In genomic region chr7:35395734-35396456, GRCm38 (mm10) we compare ENCODE assay signal across 9 mouse cellular contexts. TPM values are rescaled to one million over a fixed set of nuclear protein-coding genes. Genes with fewer than 3 reads are reported as not detected.
DNase-seq lines count a peak whose midpoint lies in the region; ATAC-seq and TF ChIP-seq lines count a peak whose summit lies in the region.
"Had no signal": no experiment of that assay in that cellular context is flagged by ENCODE, and none has a peak within 500 bp of the region (broad histone marks: within the 10 kb centered on the region; RNA-seq: fewer than 3 reads in every experiment).

No protein-coding gene starts in this region.

- H3K27ac ChIP-seq in heart, adult 2 months = no peak overlapping the region; the same call in 1 of the 2 replicates
- no peak overlapping the region for H3K27ac ChIP-seq in ES-Bruce4 (ENCODE audit: insufficient read depth, low read length)
- peak overlapping the region; percentile 71 for H3K27ac ChIP-seq in liver, embryonic 16.5 days (ENCODE audit: low read length)

- peak overlapping the region; percentile 30 for H3K9ac ChIP-seq in heart, adult 2 months (ENCODE audit: low read depth, low read length)
- peak overlapping the region; percentile 74 for H3K9ac ChIP-seq in ES-Bruce4 (ENCODE audit: low read depth, poor library complexity, severe bottlenecking)
- H3K9ac ChIP-seq in liver, embryonic 16.5 days (ENCODE audit: low read depth, low read length) = peak overlapping the region; percentile 79

- DNase-seq in heart, adult 2 months = no peak
- no peak for DNase-seq in heart, postnatal 36 days
- DNase-seq in embryo, embryonic 10 days (ENCODE audit: low spot score) = peak; percentile 22
- peak; percentile 14 to 33 for DNase-seq in heart, postnatal 10 days
- peak; percentile 4 for DNase-seq in telencephalon, adult 2 months (ENCODE audit: low read depth, low spot score)
- DNase-seq in urinary bladder, postnatal 4 days (ENCODE audit: low spot score in 2 of 2) = no peak

- H3K79me2 ChIP-seq in heart, adult 2 months (replicated peaks; ENCODE audit: control insufficient read depth, insufficient read depth, low read length) = no peaks in the 10 kb centered on the region

- H3K9me3 ChIP-seq in ES-Bruce4 (replicated peaks; ENCODE audit: control insufficient read depth, insufficient read depth, low read length, poor library complexity, severe bottlenecking) = no peaks in the 10 kb centered on the region
- H3K9me3 ChIP-seq in liver, embryonic 16.5 days (replicated peaks; ENCODE audit: control insufficient read depth, low read length) = no peaks in the 10 kb centered on the region

- peaks cover 4% of the 10 kb centered on the region; the same call in 1 of the 2 replicates for H3K4me1 ChIP-seq in heart, adult 2 months (ENCODE audit: control insufficient read depth, insufficient read depth, low read length)
- no peaks in the 10 kb centered on the region for H3K4me1 ChIP-seq in ES-Bruce4 (ENCODE audit: control insufficient read depth, insufficient read depth, low read length)
- H3K4me1 ChIP-seq in liver, embryonic 16.5 days (ENCODE audit: control insufficient read depth, low read depth, low read length) = peaks cover 19% of the 10 kb centered on the region

- no peaks in the 10 kb centered on the region for H3K36me3 ChIP-seq in heart, adult 2 months (ENCODE audit: control insufficient read depth, insufficient read depth, low read length)
- no peaks in the 10 kb centered on the region for H3K36me3 ChIP-seq in ES-Bruce4 (ENCODE audit: control insufficient read depth, insufficient read depth, low read length, poor library complexity, severe bottlenecking)
- peaks cover 14% of the 10 kb centered on the region for H3K36me3 ChIP-seq in liver, embryonic 16.5 days (ENCODE audit: control insufficient read depth, insufficient read depth)

- TF ChIP-seq POLR2A in heart, adult 2 months (IDR thresholded peaks at IDR 0.05; ENCODE audit: insufficient read depth, low read depth, low read length) = no peak
- no peak for TF ChIP-seq POLR2A in ES-Bruce4 (IDR thresholded peaks at IDR 0.05; ENCODE audit: insufficient read depth, low read length)

- H3K27me3 ChIP-seq in heart, adult 2 months (ENCODE audit: control insufficient read depth, insufficient read depth, low read length) = no peaks in the 10 kb centered on the region
- H3K27me3 ChIP-seq in ES-Bruce4 (ENCODE audit: control insufficient read depth, insufficient read depth, low read length, poor library complexity, severe bottlenecking) = no peaks in the 10 kb centered on the region
- no peaks in the 10 kb centered on the region for H3K27me3 ChIP-seq in liver, embryonic 16.5 days (ENCODE audit: control insufficient read depth, insufficient read depth, low read depth, low read length)

- H3K4me2 ChIP-seq in liver, embryonic 16.5 days (ENCODE audit: low read depth, low read length) = peak overlapping the region; percentile 79

- peak overlapping the region; percentile 94 for H3K4me3 ChIP-seq in heart, adult 2 months
- peak overlapping the region; percentile 100 for H3K4me3 ChIP-seq in ES-Bruce4 (ENCODE audit: low read depth, low read length)
- peak overlapping the region; percentile 86 for H3K4me3 ChIP-seq in liver, embryonic 16.5 days (ENCODE audit: low read depth, low read length)

- TF ChIP-seq CTCF in heart, adult 2 months (IDR thresholded peaks at IDR 0.05) = no peak
- TF ChIP-seq CTCF in ES-Bruce4 (IDR thresholded peaks at IDR 0.05; ENCODE audit: low read depth, low read length) = no peak

- no peak for TF ChIP-seq EP300 in heart, adult 2 months (IDR thresholded peaks at IDR 0.05; ENCODE audit: insufficient read depth, low read depth, low read length)
- TF ChIP-seq EP300 in ES-Bruce4 (IDR thresholded peaks at IDR 0.05; ENCODE audit: insufficient read depth, low read depth, low read length) = no peak

- 11% methylated on average over 17 of the region's 17 CpGs for WGBS in heart, adult 2 months
- WGBS in liver, embryonic 16.5 days (ENCODE audit: insufficient replicate concordance) = 3% methylated on average over 17 of the region's 17 CpGs

- intact Hi-C loops in heart, adult 2 months (cut with DNase I) = loop anchor here (5.0 to 10.0 kb wide), 2 partner anchors 79 to 159 kb away; partner anchors contain the start of genes Gpatch1 and Nudt19
- intact Hi-C loops in heart, postnatal 36 days (cut with DNase I) = loop anchor here (5.0 to 10.0 kb wide), 4 partner anchors 79 to 1011 kb away; partner anchors contain the start of genes Ankrd27, Gpatch1, Pdcd5 and Rgs9bp
- intact Hi-C loops in heart, postnatal 10 days (cut with DNase I) = loop anchor here (1.0 to 2.0 kb wide), 2 partner anchors 61 to 98 kb away; partner anchors contain the start of gene Rhpn2

- no peak for ATAC-seq in liver, embryonic 16.5 days (ENCODE audit: low read depth)

RNA-seq across cellular contexts. Expression of gene Faap24, which starts 0.7 kb away (rescaled TPM):
- total RNA-seq in heart, adult 2 months (2021) = 1 to 10 TPM; 1.9 to 2.3 TPM
- polyA plus RNA-seq in heart, adult 2 months (2012; rRNA removed) = 1.2 and 1.4 TPM in 2 replicates
- 1 to 10 TPM; 1.7 to 1.9 TPM for total RNA-seq in heart, postnatal 36 days (2021)
- 8.7 and 9.1 TPM in 2 replicates for polyA plus RNA-seq in ES-Bruce4 (2011; ENCODE audit: insufficient read depth, insufficient read length, low read depth, missing spikeins)
- total RNA-seq in heart, postnatal 10 days (2021) = 1 to 10 TPM; 3.8 to 4.6 TPM
- polyA plus RNA-seq in liver, embryonic 16.5 days (2015; fragmentation: Nextera tagmentation; extraction: Ambion mirVana) = 15.0 and 17.1 TPM in 2 replicates

RNA-seq across cellular contexts. Expression of gene Cep89, which starts 0.9 kb away (rescaled TPM):
- 10 to 100 TPM; 12.6 to 13.9 TPM for total RNA-seq in heart, adult 2 months (2021)
- polyA plus RNA-seq in heart, adult 2 months (2012; rRNA removed) = 17.4 and 21.3 TPM in 2 replicates
- total RNA-seq in heart, postnatal 36 days (2021) = 10 to 100 TPM; 13.0 to 14.1 TPM
- 37.2 and 40.2 TPM in 2 replicates for polyA plus RNA-seq in ES-Bruce4 (2011; ENCODE audit: insufficient read depth, insufficient read length, low read depth, missing spikeins)
- 10 to 100 TPM; 16.0 to 18.4 TPM for total RNA-seq in heart, postnatal 10 days (2021)
- 17.7 and 18.6 TPM in 2 replicates for polyA plus RNA-seq in liver, embryonic 16.5 days (2015; fragmentation: Nextera tagmentation; extraction: Ambion mirVana)

RNA-seq across cellular contexts. Expression of gene Slc7a9, which starts 52.7 kb away (rescaled TPM):
- total RNA-seq in heart, adult 2 months (2021) = not detected
- polyA plus RNA-seq in heart, adult 2 months (2012; rRNA removed) = not detected in 2 replicates
- not detected for total RNA-seq in heart, postnatal 36 days (2021)
- polyA plus RNA-seq in ES-Bruce4 (2011; ENCODE audit: insufficient read depth, insufficient read length, low read depth, missing spikeins) = 0.33 and 0.69 TPM in 2 replicates
- total RNA-seq in heart, postnatal 10 days (2021) = not detected
- 1.5 and 2.1 TPM in 2 replicates for polyA plus RNA-seq in liver, embryonic 16.5 days (2015; fragmentation: Nextera tagmentation; extraction: Ambion mirVana)
- total RNA-seq: left cerebral cortex, postnatal 25 days had no signal

Comparison
In these comparisons a context has a peak if more than half of its experiments do, and no peak if none do; other contexts are left out.
1. DNase-seq: peak in embryo, embryonic 10 days (single experiment), heart, postnatal 10 days (2 of 2) and telencephalon, adult 2 months (single experiment); none in heart, adult 2 months (0 of 2), heart, postnatal 36 days (0 of 2) and urinary bladder, postnatal 4 days (0 of 2).
2. Peak in every context shown above with its lines, with median percentiles within 50 percentile points of each other: H3K4me3 ChIP-seq and H3K9ac ChIP-seq.